Mouse (Mus musculus) liver, adult 2 months (tissue): Measurements from ENCODE around the gene Mgat1. TPM values are rescaled to one million over a fixed set of nuclear protein-coding genes. Genes with fewer than 3 reads are reported as not detected.
A peak's percentile ranks its signal among the peaks of the same experiment; 100 is the strongest.

ENCODE experiments used
- DNase-seq: peaks from one replicate; pipeline ENCODE4 v3.0.0-alpha.2; 2011; ENCODE audit warnings: low read depth, low spot score; ENCODE audit errors: extremely low read depth
- H3K27ac ChIP-seq: fragments of 200-500 bp; replicated peaks from 2 replicates; pipeline ENCODE4 v1.5.1; 2012; ENCODE audit warnings: low read depth, mild to moderate bottlenecking, control low read depth, inconsistent platforms, low read length; ENCODE audit not compliant: insufficient read depth
- H3K27me3 ChIP-seq: fragments of 200-500 bp; 2 replicates; pipeline ENCODE4 v1.6.1; 2012; ENCODE audit warnings: mild to moderate bottlenecking, moderate library complexity, low read length, inconsistent platforms; ENCODE audit not compliant: control insufficient read depth, insufficient read depth
- H3K36me3 ChIP-seq: fragments of 200-500 bp; 2 replicates; pipeline ENCODE4 v1.6.1; 2012; ENCODE audit warnings: low read length, inconsistent platforms; ENCODE audit not compliant: control insufficient read depth, insufficient read depth
- H3K4me1 ChIP-seq: fragments of 200-500 bp; 2 replicates; pipeline ENCODE4 v1.6.1; 2011; ENCODE audit warnings: low read length; ENCODE audit not compliant: control insufficient read depth, insufficient read depth
- H3K4me3 ChIP-seq: fragments of 200-500 bp; 2 replicates; pipeline ENCODE4 v1.5.1; 2011; ENCODE audit warnings: low read depth, mild to moderate bottlenecking, control low read depth, low read length, moderate library complexity; ENCODE audit not compliant: insufficient read depth
- H3K79me2 ChIP-seq: fragments of 200-500 bp; 2 replicates; pipeline ENCODE4 v1.6.1; 2012; ENCODE audit warnings: inconsistent platforms, mild to moderate bottlenecking, low read length, moderate library complexity; ENCODE audit not compliant: control insufficient read depth, insufficient read depth
- H3K9ac ChIP-seq: fragments of 200-500 bp; 2 replicates; pipeline ENCODE4 v1.6.1; 2012; ENCODE audit warnings: low read depth, mild to moderate bottlenecking, control low read depth, inconsistent platforms, low read length
- CTCF ChIP-seq: fragments of 200-500 bp; IDR thresholded peaks from 2 replicates; pipeline ENCODE4 v1.5.1; 2011; ENCODE audit warnings: low read depth, low read length, control low read depth
- POLR2A ChIP-seq: fragments of 200-500 bp; IDR thresholded peaks from 2 replicates; pipeline ENCODE4 v1.6.1; 2011; ENCODE audit warnings: low read length, control low read depth; ENCODE audit not compliant: insufficient read depth; ENCODE audit errors: extremely low read depth
- WGBS: fragments of 180-500 bp; shearing (Covaris S2); methylation state at CpG from one replicate; pipeline ENCODE4 v1.1.7; 2018; 5-methylcytosine and 5-hydroxymethylcytosine counted together
- polyA plus RNA-seq: library from polyadenylated mRNA; depleted of rRNA; stranded (reverse); fragments of >200 nt; gene quantifications from 2 replicates; pipeline ENCODE4 v1.2.3, GENCODE M21; 2012
- total RNA-seq: library from RNA; depleted of rRNA; stranded (reverse); fragments of >200 nt; gene quantifications from 2 replicates; pipeline ENCODE4 v1.2.3, GENCODE M21; 2014

The Mgat1 gene
- total and polyA plus RNA-seq, 2 experiments, result 44.7 to 145 TPM

GRCm38 (mm10) chr11:49212577-49212976, 31.4 kb upstream of the Mgat1 start:
- peaks cover 31% of the 10 kb centered on the region for H3K36me3 ChIP-seq
- no peak for TF ChIP-seq CTCF
- no peak for TF ChIP-seq POLR2A
- H3K79me2 ChIP-seq, result peaks cover 8% of the 10 kb centered on the region; the same call in 1 of the 2 replicates
- no peak overlapping the region for H3K4me3 ChIP-seq
- no peak overlapping the region for H3K9ac ChIP-seq
- peaks cover 9% of the 10 kb centered on the region; the same call in 1 of the 2 replicates for H3K4me1 ChIP-seq
- H3K27me3 ChIP-seq, result no peaks in the 10 kb centered on the region
- DNase-seq, result no peak
- H3K27ac ChIP-seq, result no peak overlapping the region

- no peak overlapping the region for H3K27ac ChIP-seq
- H3K36me3 ChIP-seq, result peaks cover 31% of the 10 kb centered on the region
- no peaks in the 10 kb centered on the region for H3K27me3 ChIP-seq
- no peak overlapping the region for H3K4me3 ChIP-seq
- peaks cover 9% of the 10 kb centered on the region; the same call in 1 of the 2 replicates for H3K4me1 ChIP-seq
- no peak overlapping the region for H3K9ac ChIP-seq
- peak; percentile 78 for DNase-seq
- H3K79me2 ChIP-seq, result peaks cover 6% of the 10 kb centered on the region; the same call in 1 of the 2 replicates
- 54% methylated on average over 1 of the region's 1 CpGs for WGBS
- TF ChIP-seq POLR2A, result no peak
- TF ChIP-seq CTCF, result no peak
Observed at GRCm38 (mm10) chr11:49213505-49213904, 30.5 kb upstream of the Mgat1 start.

- DNase-seq, result no peak
- TF ChIP-seq POLR2A (no peak), CTCF (no peak)
- Histone ChIP-seq H3K27me3 (no peaks in the 10 kb centered on the region), H3K27ac (no peak overlapping the region), H3K9ac (no peak overlapping the region), H3K4me1 (no peaks in the 10 kb centered on the region; the same call in 1 of the 2 replicates), H3K4me3 (no peak overlapping the region), H3K79me2 (no peaks in the 10 kb centered on the region), H3K36me3 (peaks cover 29% of the 10 kb centered on the region)
- WGBS, result 40% methylated on average over 2 of the region's 2 CpGs
Observed at GRCm38 (mm10) chr11:49219271-49219670, 24.7 kb upstream of the Mgat1 start.

- Histone ChIP-seq H3K27me3 (no peaks in the 10 kb centered on the region), H3K4me3 (no peak overlapping the region), H3K4me1 (no peaks in the 10 kb centered on the region; the same call in 1 of the 2 replicates), H3K9ac (no peak overlapping the region), H3K79me2 (no peaks in the 10 kb centered on the region), H3K27ac (no peak overlapping the region), H3K36me3 (no peaks in the 10 kb centered on the region)
- DNase-seq, result no peak
- TF ChIP-seq CTCF (no peak), POLR2A (no peak)
- 46% methylated on average over 1 of the region's 1 CpGs for WGBS
Observed at GRCm38 (mm10) chr11:49224455-49224854, 19.5 kb upstream of the Mgat1 start.

DNA sequence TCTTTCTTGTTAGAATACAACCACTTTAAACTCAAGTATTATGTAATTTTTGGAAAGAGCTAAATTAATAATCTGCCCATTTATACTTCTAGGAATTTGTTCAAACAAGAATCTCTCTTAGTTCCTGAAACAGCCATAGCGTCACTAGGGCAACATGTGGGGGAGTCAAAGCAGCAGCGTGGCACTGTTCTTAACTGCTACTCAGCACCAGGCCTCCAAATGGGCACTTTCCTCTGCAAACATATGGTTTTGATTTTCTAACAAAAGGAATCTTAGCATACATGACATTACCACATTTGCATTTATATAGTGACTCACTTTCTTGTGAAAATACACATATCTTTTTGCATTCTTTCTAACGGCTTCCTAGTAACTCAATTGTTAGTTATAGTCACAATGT, 11.2 kb upstream of the Mgat1 start:
- Histone ChIP-seq H3K4me1 (peaks cover 21% of the 10 kb centered on the region), H3K79me2 (no peaks in the 10 kb centered on the region), H3K4me3 (no peak overlapping the region), H3K9ac (no peak overlapping the region), H3K27ac (no peak overlapping the region), H3K36me3 (no peaks in the 10 kb centered on the region), H3K27me3 (no peaks in the 10 kb centered on the region)
- 84% methylated on average over 3 of the region's 3 CpGs for WGBS
- TF ChIP-seq CTCF, result no peak
- DNase-seq, result no peak

DNA sequence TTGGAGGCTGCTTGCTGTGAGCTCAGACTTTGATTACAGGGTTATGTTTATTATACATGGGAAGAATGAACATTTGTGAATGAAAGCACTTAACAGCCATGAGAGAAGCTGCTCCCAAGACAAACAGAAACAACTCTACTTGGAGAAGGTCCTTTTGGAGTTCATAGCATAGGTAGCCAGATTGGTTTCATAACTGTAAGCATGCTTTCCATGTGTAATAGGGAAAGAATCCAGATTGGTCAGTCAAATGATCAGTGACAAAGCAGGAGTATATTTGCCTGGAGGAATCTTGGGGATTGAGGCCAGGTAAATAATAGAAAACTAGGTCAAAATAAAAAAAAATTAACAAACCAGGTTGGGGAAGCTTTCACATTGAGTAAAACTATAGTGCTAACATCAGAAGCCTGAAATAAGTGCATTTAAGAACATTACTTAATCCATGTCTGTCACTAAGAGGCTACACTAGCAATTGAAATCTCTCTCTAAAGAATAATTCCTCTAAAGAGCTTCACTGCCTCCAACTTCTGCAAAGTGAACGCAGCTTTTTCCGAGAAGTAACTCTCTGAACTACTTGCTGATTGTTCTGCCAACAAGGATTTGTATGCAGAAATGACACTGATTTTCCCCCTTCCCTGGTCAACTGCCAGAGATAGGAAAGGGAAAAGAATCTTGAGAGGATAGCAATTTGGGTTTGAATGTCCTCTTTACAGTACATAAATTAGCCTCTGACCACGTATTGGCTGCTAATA, 8.4 kb upstream of the Mgat1 start:
- Histone ChIP-seq H3K79me2 (no peaks in the 10 kb centered on the region), H3K36me3 (no peaks in the 10 kb centered on the region), H3K4me3 (no peak overlapping the region), H3K27ac (no peak overlapping the region), H3K27me3 (no peaks in the 10 kb centered on the region), H3K4me1 (peaks cover 21% of the 10 kb centered on the region), H3K9ac (no peak overlapping the region)
- DNase-seq, result peak; percentile 91
- TF ChIP-seq CTCF (no peak), POLR2A (no peak)
- WGBS, result 37% methylated on average over 3 of the region's 3 CpGs
